In genomic region chr10:75006889-75007662, GRCm38 (mm10) we compare ENCODE assay signal across 13 mouse cellular contexts. TPM values are rescaled to one million over a fixed set of nuclear protein-coding genes. Genes with fewer than 3 reads are reported as not detected.
DNase-seq lines count a peak whose midpoint lies in the region; ATAC-seq lines count a peak whose summit lies in the region.
"Had no signal": no experiment of that assay in that cellular context is flagged by ENCODE, and none has a peak within 500 bp of the region (broad histone marks: within the 10 kb centered on the region; RNA-seq: fewer than 3 reads in every experiment).

No protein-coding gene starts in this region.

- ATAC-seq in hindbrain, embryonic 16.5 days, result no peak; the same call in 1 of the 2 replicates
- ATAC-seq in forebrain, embryonic 16.5 days, result peak; percentile 58
- ATAC-seq in neural tube, embryonic 12.5 days (ENCODE audit: low FRiP score, low read depth), result no peak; the same call in 1 of the 2 replicates

- WGBS in hindbrain, embryonic 10.5 days, result 54% methylated on average over 8 of the region's 8 CpGs
- 39% methylated on average over 8 of the region's 8 CpGs for WGBS in hindbrain, embryonic 16.5 days
- 62% methylated on average over 8 of the region's 8 CpGs for WGBS in forebrain, embryonic 16.5 days
- WGBS in neural tube, embryonic 12.5 days, result 54% methylated on average over 8 of the region's 8 CpGs
- 60% methylated on average over 8 of the region's 8 CpGs for WGBS in heart, embryonic 10.5 days

- H3K4me1 ChIP-seq in hindbrain, embryonic 10.5 days (replicated peaks), result peaks cover 25% of the 10 kb centered on the region
- peaks cover 25% of the 10 kb centered on the region for H3K4me1 ChIP-seq in hindbrain, embryonic 16.5 days (ENCODE audit: control insufficient read depth, insufficient read depth, low read depth, low read length)
- H3K4me1 ChIP-seq in forebrain, embryonic 16.5 days (replicated peaks; ENCODE audit: control insufficient read depth, insufficient read depth, low read length), result peaks cover 13% of the 10 kb centered on the region
- peaks cover 12% of the 10 kb centered on the region for H3K4me1 ChIP-seq in neural tube, embryonic 12.5 days
- peaks cover 18% of the 10 kb centered on the region for H3K4me1 ChIP-seq in heart, embryonic 10.5 days
- H3K4me1 ChIP-seq: heart, embryonic 13.5 days had no signal

- no peak overlapping the region for H3K9ac ChIP-seq in hindbrain, embryonic 16.5 days (ENCODE audit: low read depth, low read length)
- no peak overlapping the region for H3K9ac ChIP-seq in forebrain, embryonic 16.5 days (replicated peaks; ENCODE audit: low read depth, low read length)
- H3K9ac ChIP-seq in neural tube, embryonic 12.5 days, result 0 out of 2 replicates have a peak overlapping the region, but pooled peaks have one; percentile 13
- H3K9ac ChIP-seq: heart, embryonic 13.5 days; liver, embryonic 15.5 days had no signal

- H3K27me3 ChIP-seq in hindbrain, embryonic 10.5 days (ENCODE audit: insufficient read depth, poor library complexity, severe bottlenecking), result no peaks in the 10 kb centered on the region; the same call in 1 of the 2 replicates
- H3K27me3 ChIP-seq in hindbrain, embryonic 16.5 days (replicated peaks; ENCODE audit: control insufficient read depth, insufficient read depth, low read length), result no peaks in the 10 kb centered on the region
- no peaks in the 10 kb centered on the region for H3K27me3 ChIP-seq in forebrain, embryonic 16.5 days (replicated peaks; ENCODE audit: control insufficient read depth, insufficient read depth, low read length)
- H3K27me3 ChIP-seq in neural tube, embryonic 12.5 days (replicated peaks), result no peaks in the 10 kb centered on the region
- peaks cover 28% of the 10 kb centered on the region; the same call in 1 of the 2 replicates for H3K27me3 ChIP-seq in heart, embryonic 10.5 days (ENCODE audit: insufficient read depth, poor library complexity, severe bottlenecking)
- H3K27me3 ChIP-seq: liver, embryonic 15.5 days had no signal

- H3K36me3 ChIP-seq in hindbrain, embryonic 10.5 days, result no peaks in the 10 kb centered on the region
- no peaks in the 10 kb centered on the region for H3K36me3 ChIP-seq in hindbrain, embryonic 16.5 days (ENCODE audit: control insufficient read depth, insufficient read depth, low read length)
- H3K36me3 ChIP-seq in forebrain, embryonic 16.5 days (ENCODE audit: control insufficient read depth, insufficient read depth), result no peaks in the 10 kb centered on the region
- H3K36me3 ChIP-seq in neural tube, embryonic 12.5 days, result no peaks in the 10 kb centered on the region
- no peaks in the 10 kb centered on the region for H3K36me3 ChIP-seq in heart, embryonic 10.5 days
- H3K36me3 ChIP-seq: heart, embryonic 13.5 days; liver, embryonic 15.5 days had no signal

- no peak overlapping the region for H3K4me2 ChIP-seq in hindbrain, embryonic 16.5 days (ENCODE audit: low read length)
- H3K4me2 ChIP-seq in forebrain, embryonic 16.5 days (ENCODE audit: low read length), result no peak overlapping the region
- H3K4me2 ChIP-seq in neural tube, embryonic 12.5 days (replicated peaks), result no peak overlapping the region
- H3K4me2 ChIP-seq: heart, embryonic 13.5 days; liver, embryonic 15.5 days had no signal

- H3K4me3 ChIP-seq in hindbrain, embryonic 10.5 days, result no peak overlapping the region
- no peak overlapping the region for H3K4me3 ChIP-seq in hindbrain, embryonic 16.5 days (ENCODE audit: low read length)
- H3K4me3 ChIP-seq in forebrain, embryonic 16.5 days (replicated peaks; ENCODE audit: low read length), result no peak overlapping the region
- no peak overlapping the region for H3K4me3 ChIP-seq in neural tube, embryonic 12.5 days
- no peak overlapping the region for H3K4me3 ChIP-seq in heart, embryonic 10.5 days
- H3K4me3 ChIP-seq: heart, embryonic 13.5 days; liver, embryonic 15.5 days had no signal

- H3K9me3 ChIP-seq in hindbrain, embryonic 10.5 days, result no peaks in the 10 kb centered on the region
- H3K9me3 ChIP-seq in hindbrain, embryonic 16.5 days (ENCODE audit: control insufficient read depth, low read length), result no peaks in the 10 kb centered on the region
- no peaks in the 10 kb centered on the region for H3K9me3 ChIP-seq in forebrain, embryonic 16.5 days (ENCODE audit: control insufficient read depth, low read length)
- H3K9me3 ChIP-seq in neural tube, embryonic 12.5 days, result no peaks in the 10 kb centered on the region
- no peaks in the 10 kb centered on the region for H3K9me3 ChIP-seq in heart, embryonic 10.5 days
- H3K9me3 ChIP-seq: heart, embryonic 13.5 days; liver, embryonic 15.5 days had no signal

- no peak for DNase-seq in hindbrain, embryonic 10.5 days (ENCODE audit: low spot score)
- peak; percentile 38 to 53 for DNase-seq in layer of hippocampus, postnatal 10 days (ENCODE audit: low spot score in 2 of 2)
- DNase-seq in cerebellum, postnatal 4 days (ENCODE audit: low spot score in 2 of 2), result no peak
- no peak for DNase-seq in adrenal gland, postnatal 10 days
- no peak for DNase-seq in heart, embryonic 10.5 days (ENCODE audit: low spot score)
- DNase-seq: cerebellum, adult 11-12 months; kidney, postnatal 10 days had no signal

- H3K27ac ChIP-seq in hindbrain, embryonic 10.5 days, result 0 out of 2 replicates have a peak overlapping the region, but pooled peaks have one; percentile 16
- no peak overlapping the region for H3K27ac ChIP-seq in hindbrain, embryonic 16.5 days (ENCODE audit: low read depth, low read length)
- no peak overlapping the region for H3K27ac ChIP-seq in forebrain, embryonic 16.5 days (ENCODE audit: low read length)
- no peak overlapping the region for H3K27ac ChIP-seq in neural tube, embryonic 12.5 days
- no peak overlapping the region for H3K27ac ChIP-seq in heart, embryonic 10.5 days
- H3K27ac ChIP-seq: heart, embryonic 13.5 days; liver, embryonic 15.5 days had no signal

RNA-seq across cellular contexts. Expression of gene Rsph14, which starts 25.3 kb away (rescaled TPM):
- 0.20 and 1.0 TPM in 2 replicates for polyA plus RNA-seq in hindbrain, embryonic 10.5 days (2016; fragmentation: Nextera tagmentation; extraction: Ambion mirVana)
- polyA plus RNA-seq in hindbrain, embryonic 16.5 days (2015; fragmentation: Nextera tagmentation; extraction: Ambion mirVana), result 0.49 and 0.81 TPM in 2 replicates
- 0.27 and 0.77 TPM in 2 replicates for polyA plus RNA-seq in forebrain, embryonic 16.5 days (2015; fragmentation: Nextera tagmentation; extraction: Ambion mirVana)
- 1 to 10 TPM in 1 of 2 experiments, under 1 TPM in 1; 0.50 to 1.1 TPM for total RNA-seq in layer of hippocampus, postnatal 10 days (2021)
- not detected in 2 replicates for polyA plus RNA-seq in neural tube, embryonic 12.5 days (2016; fragmentation: Nextera tagmentation; extraction: Ambion mirVana)
- total RNA-seq in adrenal gland, postnatal 10 days (2021), result under 1 TPM in 1 of 2 experiments, not detected in 1; 0.39 TPM
- polyA plus RNA-seq in heart, embryonic 10.5 days (2016; fragmentation: Nextera tagmentation; extraction: Ambion mirVana), result not detected in 2 replicates
- polyA plus RNA-seq: C2C12; heart, embryonic 13.5 days; liver, embryonic 15.5 days had no signal

RNA-seq across cellular contexts. Expression of gene Rab36, which starts 29.8 kb away (rescaled TPM):
- 9.8 and 10.6 TPM in 2 replicates for polyA plus RNA-seq in hindbrain, embryonic 10.5 days (2016; fragmentation: Nextera tagmentation; extraction: Ambion mirVana)
- 19.5 and 22.2 TPM in 2 replicates for polyA plus RNA-seq in hindbrain, embryonic 16.5 days (2015; fragmentation: Nextera tagmentation; extraction: Ambion mirVana)
- 14.3 and 16.8 TPM in 2 replicates for polyA plus RNA-seq in forebrain, embryonic 16.5 days (2015; fragmentation: Nextera tagmentation; extraction: Ambion mirVana)
- 10 to 100 TPM; 31.4 to 40.3 TPM for total RNA-seq in layer of hippocampus, postnatal 10 days (2021)
- polyA plus RNA-seq in neural tube, embryonic 12.5 days (2016; fragmentation: Nextera tagmentation; extraction: Ambion mirVana), result 8.9 and 10.6 TPM in 2 replicates
- total RNA-seq in adrenal gland, postnatal 10 days (2021), result 10 to 100 TPM in 1 of 2 experiments, 1 to 10 TPM in 1; 7.1 to 12.5 TPM
- polyA plus RNA-seq in heart, embryonic 10.5 days (2016; fragmentation: Nextera tagmentation; extraction: Ambion mirVana), result 5.8 and 8.6 TPM in 2 replicates

RNA-seq across cellular contexts. Expression of gene Gnaz, which starts 40.1 kb away (rescaled TPM):
- polyA plus RNA-seq in hindbrain, embryonic 10.5 days (2016; fragmentation: Nextera tagmentation; extraction: Ambion mirVana), result 9.9 and 15.0 TPM in 2 replicates
- polyA plus RNA-seq in hindbrain, embryonic 16.5 days (2015; fragmentation: Nextera tagmentation; extraction: Ambion mirVana), result 87.3 and 96.0 TPM in 2 replicates
- 43.9 and 54.3 TPM in 2 replicates for polyA plus RNA-seq in forebrain, embryonic 16.5 days (2015; fragmentation: Nextera tagmentation; extraction: Ambion mirVana)
- 100 to 1,000 TPM; 137 to 144 TPM for total RNA-seq in layer of hippocampus, postnatal 10 days (2021)
- 26.6 and 33.9 TPM in 2 replicates for polyA plus RNA-seq in neural tube, embryonic 12.5 days (2016; fragmentation: Nextera tagmentation; extraction: Ambion mirVana)
- 1 to 10 TPM; 2.0 to 4.8 TPM for total RNA-seq in adrenal gland, postnatal 10 days (2021)
- polyA plus RNA-seq in heart, embryonic 10.5 days (2016; fragmentation: Nextera tagmentation; extraction: Ambion mirVana), result 2.0 and 4.2 TPM in 2 replicates

RNA-seq across cellular contexts. Expression of gene Bcr, which starts 53.3 kb away (rescaled TPM):
- polyA plus RNA-seq in hindbrain, embryonic 10.5 days (2016; fragmentation: Nextera tagmentation; extraction: Ambion mirVana), result 6.6 and 7.8 TPM in 2 replicates
- polyA plus RNA-seq in hindbrain, embryonic 16.5 days (2015; fragmentation: Nextera tagmentation; extraction: Ambion mirVana), result 11.5 and 13.6 TPM in 2 replicates
- 14.8 and 17.6 TPM in 2 replicates for polyA plus RNA-seq in forebrain, embryonic 16.5 days (2015; fragmentation: Nextera tagmentation; extraction: Ambion mirVana)
- 10 to 100 TPM; 71.2 to 76.3 TPM for total RNA-seq in layer of hippocampus, postnatal 10 days (2021)
- 11.5 and 13.6 TPM in 2 replicates for polyA plus RNA-seq in neural tube, embryonic 12.5 days (2016; fragmentation: Nextera tagmentation; extraction: Ambion mirVana)
- total RNA-seq in adrenal gland, postnatal 10 days (2021), result 10 to 100 TPM; 21.6 to 24.0 TPM
- 26.6 and 41.3 TPM in 2 replicates for polyA plus RNA-seq in heart, embryonic 10.5 days (2016; fragmentation: Nextera tagmentation; extraction: Ambion mirVana)

Comparison
In these comparisons a context has a peak if more than half of its experiments do, and no peak if none do; other contexts are left out.
1. DNase-seq: peak in layer of hippocampus, postnatal 10 days (2 of 2); none in hindbrain, embryonic 10.5 days (single experiment), cerebellum, postnatal 4 days (0 of 2), adrenal gland, postnatal 10 days (single experiment) and heart, embryonic 10.5 days (single experiment).